Mouse (Mus musculus): ENCODE measurements at regions not wholly inside any gene's neighbourhood (a gene's known extent, or its start where the extent isn't known, plus 50 kb on each side); places are given as distances from the start of the nearest gene placed in this dataset.
A peak's percentile ranks its signal among the peaks of the same experiment; 100 is the strongest.
"Not testable (repeated sequence)": the region's sequence is repeated elsewhere in the genome, so short reads cannot be mapped to it uniquely, and the experiment has no call there.

GRCm38 (mm10) chr4:3064571-3064970, 102.5 kb upstream of the Vmn1r2 start:
- no peak for TF ChIP-seq CTCF (IDR thresholded peaks at IDR 0.05; ENCODE audit: borderline replicate concordance, extremely low read depth, insufficient read depth, insufficient read length)
- TF ChIP-seq POLR2A (IDR thresholded peaks at IDR 0.05; ENCODE audit: borderline replicate concordance, extremely low read depth, insufficient read depth, insufficient read length, poor library complexity, severe bottlenecking): no peak
- DNase-seq (ENCODE audit: low read depth): no peak

DNA sequence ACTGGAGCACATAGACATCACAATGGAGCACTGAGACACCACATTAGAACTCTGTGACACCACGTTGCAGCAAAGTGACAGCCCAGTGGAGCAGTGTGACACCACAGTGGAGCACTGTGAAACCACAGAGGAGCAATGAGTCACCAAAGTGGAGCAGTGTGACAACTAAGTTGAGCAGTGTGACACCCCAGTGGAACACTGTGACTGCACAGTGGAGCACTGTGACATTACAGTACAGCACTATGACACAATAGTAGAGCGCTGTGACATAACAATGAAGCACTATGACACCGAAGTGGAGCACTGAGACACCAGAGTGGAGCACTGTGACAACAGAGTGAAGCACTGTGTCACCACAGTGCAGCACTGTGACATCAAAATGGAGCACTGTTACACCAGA, 101.8 kb upstream of the Vmn1r2 start:
- not testable (repeated sequence) for DNase-seq (ENCODE audit: low read depth)

DNA sequence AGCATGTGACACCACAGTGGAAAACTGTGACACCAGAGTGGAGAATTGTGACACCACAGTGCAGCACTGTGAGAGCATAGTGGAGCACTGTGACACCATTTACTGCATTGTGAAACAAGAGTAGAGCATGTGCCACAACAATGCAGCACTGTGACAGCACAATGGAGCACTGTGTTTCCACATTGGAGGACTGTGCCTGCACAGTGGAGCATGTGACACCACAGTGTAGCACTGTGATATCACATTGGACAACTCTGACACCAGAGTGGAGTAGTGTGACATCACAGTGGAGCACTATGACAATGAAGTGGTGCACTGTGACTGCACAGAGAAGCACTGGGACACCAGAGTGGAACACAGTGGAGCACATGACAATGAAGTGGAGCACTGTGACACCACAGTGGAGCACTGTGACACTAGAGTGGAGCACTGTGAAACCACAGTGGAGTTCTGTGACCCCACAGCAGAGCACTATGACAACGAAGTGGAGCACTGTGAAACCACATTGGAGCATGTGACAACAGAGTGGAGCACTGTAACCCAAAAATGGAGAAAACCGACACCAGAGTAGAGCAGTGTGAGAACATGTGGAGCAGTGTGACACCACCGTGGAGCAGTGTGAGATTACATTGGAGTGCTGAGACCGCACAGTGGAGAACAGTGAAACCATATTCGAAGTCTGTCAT, 100.9 kb upstream of the Vmn1r2 start:
- no peak for DNase-seq (ENCODE audit: low read depth)
- TF ChIP-seq CTCF (IDR thresholded peaks at IDR 0.05; ENCODE audit: borderline replicate concordance, extremely low read depth, insufficient read depth, insufficient read length) (no peak), POLR2A (IDR thresholded peaks at IDR 0.05; ENCODE audit: borderline replicate concordance, extremely low read depth, insufficient read depth, insufficient read length, poor library complexity, severe bottlenecking) (no peak)

GRCm38 (mm10) chr4:3067265-3067664, 99.9 kb upstream of the Vmn1r2 start:
- no peak for DNase-seq (ENCODE audit: low read depth)

GRCm38 (mm10) chr4:3067666-3068065, 99.5 kb upstream of the Vmn1r2 start:
- DNase-seq (ENCODE audit: low read depth): no peak

More at GRCm38 (mm10) chr4:3067265-3067664, 99.9 kb upstream of the Vmn1r2 start:
- no peak for TF ChIP-seq POLR2A (IDR thresholded peaks at IDR 0.05; ENCODE audit: borderline replicate concordance, extremely low read depth, insufficient read depth, insufficient read length, poor library complexity, severe bottlenecking)
- no peak for TF ChIP-seq CTCF (IDR thresholded peaks at IDR 0.05; ENCODE audit: borderline replicate concordance, extremely low read depth, insufficient read depth, insufficient read length)

GRCm38 (mm10) chr4:3068306-3069223, 98.6 kb upstream of the Vmn1r2 start:
- DNase-seq (ENCODE audit: low read depth): no peak

More at GRCm38 (mm10) chr4:3067666-3068065, 99.5 kb upstream of the Vmn1r2 start:
- no peak for TF ChIP-seq POLR2A (IDR thresholded peaks at IDR 0.05; ENCODE audit: borderline replicate concordance, extremely low read depth, insufficient read depth, insufficient read length, poor library complexity, severe bottlenecking)
- TF ChIP-seq CTCF (IDR thresholded peaks at IDR 0.05; ENCODE audit: borderline replicate concordance, extremely low read depth, insufficient read depth, insufficient read length): no peak

DNA sequence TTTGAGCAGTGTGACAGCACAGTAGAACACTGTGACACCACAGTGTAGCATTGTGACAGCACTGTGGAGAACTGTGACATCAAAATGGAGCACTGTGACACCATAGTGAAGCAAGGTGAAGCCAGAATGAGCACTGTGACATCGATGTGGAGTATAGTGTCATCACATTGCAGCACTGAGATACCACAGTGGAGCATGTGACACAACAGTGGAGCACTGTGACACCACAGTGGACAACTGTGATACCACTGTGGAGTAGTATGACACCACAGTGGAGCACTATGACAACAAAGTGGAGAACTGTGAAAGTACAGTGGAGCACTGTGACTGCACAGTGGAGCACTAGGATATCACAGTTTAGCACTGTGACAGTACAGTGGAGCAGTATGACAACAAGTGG, 97.8 kb upstream of the Vmn1r2 start:
- DNase-seq (ENCODE audit: low read depth): no peak
- no peak for TF ChIP-seq POLR2A (IDR thresholded peaks at IDR 0.05; ENCODE audit: borderline replicate concordance, extremely low read depth, insufficient read depth, insufficient read length, poor library complexity, severe bottlenecking)

More at GRCm38 (mm10) chr4:3068306-3069223, 98.6 kb upstream of the Vmn1r2 start:
- TF ChIP-seq CTCF (IDR thresholded peaks at IDR 0.05; ENCODE audit: borderline replicate concordance, extremely low read depth, insufficient read depth, insufficient read length) (no peak), POLR2A (IDR thresholded peaks at IDR 0.05; ENCODE audit: borderline replicate concordance, extremely low read depth, insufficient read depth, insufficient read length, poor library complexity, severe bottlenecking) (no peak)

DNA sequence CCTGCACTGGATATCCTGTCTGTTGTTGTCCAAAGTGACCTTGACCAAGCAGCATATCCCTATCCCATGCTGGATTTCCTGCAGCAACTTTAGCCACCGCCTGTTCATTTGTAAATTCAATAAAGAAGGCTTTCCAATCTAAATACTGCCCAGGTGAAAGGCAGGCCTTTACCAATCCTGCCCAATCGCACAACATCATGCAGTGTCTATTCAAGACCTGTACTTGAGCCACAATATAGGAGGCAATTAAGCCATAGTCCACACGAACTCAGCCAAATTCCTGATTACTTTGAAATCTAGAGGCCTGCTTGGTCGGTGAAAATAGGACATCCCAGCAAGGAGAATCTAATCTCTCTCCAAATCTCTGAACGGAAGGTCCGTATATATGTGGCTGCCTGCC, 95.8 kb upstream of the Vmn1r2 start:
- not testable (repeated sequence) for DNase-seq (ENCODE audit: low read depth)

DNA sequence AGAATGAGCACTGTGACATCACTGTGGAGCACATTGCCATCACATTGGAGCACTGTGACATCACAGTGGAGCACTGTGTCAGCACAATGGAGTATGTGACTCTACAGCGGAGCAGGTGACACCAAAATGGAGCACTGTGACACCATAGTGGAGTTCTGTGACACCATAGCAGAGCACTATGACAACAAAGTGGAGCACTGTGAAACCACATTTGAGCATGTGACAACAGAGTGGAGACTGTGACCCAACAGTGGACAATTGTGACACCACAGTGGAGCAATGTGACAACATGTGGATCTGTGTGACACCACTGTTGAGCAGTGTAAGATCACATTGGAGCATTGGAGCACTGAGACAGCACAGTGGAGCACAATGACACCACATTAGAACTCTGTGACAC, 87.2 kb upstream of the Vmn1r2 start:
- peak; percentile 0 for DNase-seq (ENCODE audit: low read depth)
- TF ChIP-seq POLR2A (IDR thresholded peaks at IDR 0.05; ENCODE audit: borderline replicate concordance, extremely low read depth, insufficient read depth, insufficient read length, poor library complexity, severe bottlenecking) (no peak), CTCF (IDR thresholded peaks at IDR 0.05; ENCODE audit: borderline replicate concordance, extremely low read depth, insufficient read depth, insufficient read length) (no peak)

DNA sequence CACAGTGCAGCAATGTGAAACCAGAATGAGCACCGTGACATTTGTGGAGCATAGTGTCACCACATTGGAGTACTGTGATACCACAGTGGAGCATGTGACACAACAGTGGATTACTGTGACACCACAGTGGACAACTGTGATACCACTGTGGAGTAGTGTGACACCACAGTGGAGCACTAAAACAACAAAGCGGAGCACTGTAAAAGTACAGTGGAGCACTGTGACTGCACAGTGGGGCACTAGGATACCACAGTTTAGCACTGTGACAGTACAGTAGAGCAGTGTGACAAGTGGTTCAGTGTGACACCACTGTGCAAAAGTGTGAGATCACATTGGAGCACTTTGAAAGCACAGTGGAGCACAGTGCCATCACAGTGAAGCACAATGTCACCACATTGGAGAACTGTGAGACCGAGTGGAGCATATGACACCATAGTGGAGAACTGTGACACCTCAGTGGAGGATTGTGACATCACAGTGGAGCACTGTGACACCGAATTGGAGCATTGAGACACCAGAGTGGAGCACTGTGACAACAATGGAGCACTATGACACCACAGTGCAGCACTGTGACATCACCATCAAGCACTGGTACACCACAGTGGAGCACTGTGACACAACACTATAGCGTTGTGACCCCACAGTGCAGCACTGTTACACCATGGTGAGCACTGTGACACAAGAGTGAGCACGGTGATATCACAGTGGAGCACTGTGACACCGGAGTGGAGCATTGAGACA, 86.6 kb upstream of the Vmn1r2 start:
- TF ChIP-seq POLR2A (IDR thresholded peaks at IDR 0.05; ENCODE audit: borderline replicate concordance, extremely low read depth, insufficient read depth, insufficient read length, poor library complexity, severe bottlenecking) (no peak), CTCF (IDR thresholded peaks at IDR 0.05; ENCODE audit: borderline replicate concordance, extremely low read depth, insufficient read depth, insufficient read length) (no peak)
- DNase-seq (ENCODE audit: low read depth): peak; percentile 2

- TF ChIP-seq CTCF (IDR thresholded peaks at IDR 0.05; ENCODE audit: borderline replicate concordance, extremely low read depth, insufficient read depth, insufficient read length) (no peak), POLR2A (IDR thresholded peaks at IDR 0.05; ENCODE audit: borderline replicate concordance, extremely low read depth, insufficient read depth, insufficient read length, poor library complexity, severe bottlenecking) (no peak)
- DNase-seq (ENCODE audit: low read depth): peak; percentile 5
These were observed 85.8 kb upstream of the Vmn1r2 start for GRCm38 (mm10) chr4:3081148-3081952.

Data from brain, embryonic 14.5 days (tissue).